Mouse (Mus musculus) cerebellum, postnatal 10 days (tissue): ENCODE data around the gene Ttc8.
A peak's percentile ranks its signal among the peaks of the same experiment; 100 is the strongest.

Experiments used
- DNase-seq, 2 experiments: peaks; one replicate each; pipeline ENCODE4 v3.0.0; 2021; ENCODE audit warnings: mixed read lengths in 2 of 2

Ttc8 gene

GRCm38 (mm10) chr12:98974157-98974804 lies 53.9 kb downstream of the Ttc8 start:
- no peak for DNase-seq

GRCm38 (mm10) chr12:98981081-98981480 lies 60.7 kb downstream of the Ttc8 start:
- no peak for DNase-seq

- no peak for DNase-seq
Observed at GRCm38 (mm10) chr12:98984785-98985184, 64.4 kb downstream of the Ttc8 start.

- peak; percentile 30 to 38 for DNase-seq
Observed at GRCm38 (mm10) chr12:98991076-98991829, 70.9 kb downstream of the Ttc8 start.

- peak; percentile 43 to 58 for DNase-seq
Observed at GRCm38 (mm10) chr12:98991830-98992216, 71.4 kb downstream of the Ttc8 start.

GRCm38 (mm10) chr12:98993736-98994135 lies 73.4 kb downstream of the Ttc8 start:
- DNase-seq, result no peak

GRCm38 (mm10) chr12:98994366-98994765 lies 74.0 kb downstream of the Ttc8 start:
- DNase-seq, result no peak

GRCm38 (mm10) chr12:98995881-98996280 lies 75.5 kb downstream of the Ttc8 start:
- peak; percentile 38 to 51 for DNase-seq

GRCm38 (mm10) chr12:98996581-98996988 lies 76.2 kb downstream of the Ttc8 start:
- no peak for DNase-seq

- DNase-seq, result no peak
Observed at GRCm38 (mm10) chr12:98997046-98997445, 76.7 kb downstream of the Ttc8 start.

GRCm38 (mm10) chr12:98998662-98999428 lies 78.5 kb downstream of the Ttc8 start:
- no peak for DNase-seq

GRCm38 (mm10) chr12:99000310-99000709 lies 79.9 kb downstream of the Ttc8 start:
- no peak for DNase-seq

GRCm38 (mm10) chr12:99003046-99003445 lies 82.7 kb downstream of the Ttc8 start:
- DNase-seq, result no peak

- no peak for DNase-seq
Observed at GRCm38 (mm10) chr12:99004752-99005151, 84.4 kb downstream of the Ttc8 start.

- DNase-seq, result no peak
Observed at GRCm38 (mm10) chr12:99008786-99009185, 88.4 kb downstream of the Ttc8 start.

GRCm38 (mm10) chr12:99009430-99009829 lies 89.1 kb downstream of the Ttc8 start:
- DNase-seq, result no peak

- no peak for DNase-seq
Observed at GRCm38 (mm10) chr12:99010044-99010443, 89.7 kb downstream of the Ttc8 start.

- DNase-seq, result peak; percentile 73 to 79
Observed at GRCm38 (mm10) chr12:99011161-99011861, 90.9 kb downstream of the Ttc8 start.

- no peak for DNase-seq
Observed at GRCm38 (mm10) chr12:99015870-99016269, 95.5 kb downstream of the Ttc8 start.

GRCm38 (mm10) chr12:99024430-99024960 lies 104.1 kb downstream of the Ttc8 start:
- no peak for DNase-seq

- DNase-seq, result peak; percentile 92 to 94
Observed at GRCm38 (mm10) chr12:99026291-99026690, 105.9 kb downstream of the Ttc8 start.

- DNase-seq, result peak in 1 of 2 experiments; percentile 40
Observed at GRCm38 (mm10) chr12:99028665-99029064, 108.3 kb downstream of the Ttc8 start.

- DNase-seq, result no peak
Observed at GRCm38 (mm10) chr12:99030022-99030421, 109.6 kb downstream of the Ttc8 start.
